Mouse (Mus musculus) neural tube, postnatal 0 days (tissue): ENCODE data around the gene Tmcc2. TPM values are rescaled to one million over a fixed set of nuclear protein-coding genes. Genes with fewer than 3 reads are reported as not detected.

ENCODE experiments used
- polyA plus RNA-seq: library from polyadenylated mRNA; unstranded; fragments of >200 nt; fragmentation: Nextera tagmentation; extraction: Ambion mirVana; gene quantifications from 2 replicates; pipeline ENCODE4 v1.2.1, GENCODE M21; 2015

The Tmcc2 gene
- polyA plus RNA-seq, result 33.5 and 35.3 TPM in 2 replicates

GRCm38 (mm10) chr1:132390691-132391579, at the start of gene Tmcc2:
Gene Tmcc2 (minus strand): TSS chr1:132391281.

GRCm38 (mm10) chr1:132417319-132418251, 26.5 kb upstream of the Tmcc2 start, which contains the start of gene Dstyk:
Gene Dstyk (plus strand): TSS chr1:132417555.

GRCm38 (mm10) chr1:132315889-132316624, 75.0 kb downstream of the Tmcc2 start, which contains the start of gene Nuak2:
Gene Nuak2 (plus strand): TSS chr1:132316126.

Other genes with a start within 250 kb of the Tmcc2 start
- 10.9 and 12.7 TPM in 2 replicates for gene Lemd1, start 199.8 kb downstream of the Tmcc2 start, polyA plus RNA-seq
- 0.53 and 0.79 TPM in 2 replicates for gene AC124108.1, start 199.8 kb downstream of the Tmcc2 start, polyA plus RNA-seq
- 0.45 and 0.57 TPM in 2 replicates for gene Gm10188, start 161.5 kb downstream of the Tmcc2 start, polyA plus RNA-seq
- 11.6 and 11.7 TPM in 2 replicates for gene Klhdc8a, start 92.7 kb downstream of the Tmcc2 start, polyA plus RNA-seq
- gene Nuak2, start 75.2 kb downstream of the Tmcc2 start, polyA plus RNA-seq, result 4.5 and 4.7 TPM in 2 replicates
- gene Dstyk, start 26.3 kb upstream of the Tmcc2 start, polyA plus RNA-seq, result 6.4 and 6.8 TPM in 2 replicates
- 23.6 and 24.6 TPM in 2 replicates for gene Rbbp5, start 86.1 kb upstream of the Tmcc2 start, polyA plus RNA-seq
- 0.68 and 0.89 TPM in 2 replicates for gene Tmem81, start 114.9 kb upstream of the Tmcc2 start, polyA plus RNA-seq
- 10.8 and 14.2 TPM in 2 replicates for gene Cntn2, start 152.0 kb upstream of the Tmcc2 start, polyA plus RNA-seq